Mouse (Mus musculus) hindbrain, embryonic 15.5 days (tissue): ENCODE results near the gene Ints1. TPM values are rescaled to one million over a fixed set of nuclear protein-coding genes. Genes with fewer than 3 reads are reported as not detected.
A peak's percentile ranks its signal among the peaks of the same experiment; 100 is the strongest.

ENCODE experiments used
- ATAC-seq: fragments of 200-750 bp; cut with Nextera tagmentation; 2 replicates; pipeline ENCODE4 v1.8.0; 2017; ENCODE audit warnings: low read depth, moderate number of reproducible peaks, moderate TSS enrichment; ENCODE audit not compliant: low FRiP score
- H3K27ac ChIP-seq: fragments of 300-500 bp; sonication (generic); replicated peaks from 2 replicates; pipeline ENCODE4 v1.5.1; 2015; ENCODE audit warnings: mild to moderate bottlenecking, inconsistent platforms
- H3K27me3 ChIP-seq: fragments of 300-500 bp; sonication (generic); 2 replicates; pipeline ENCODE4 v1.6.1; 2015; ENCODE audit warnings: control low read depth, inconsistent platforms
- H3K36me3 ChIP-seq: fragments of 300-500 bp; sonication (generic); 2 replicates; pipeline ENCODE4 v1.6.1; 2015; ENCODE audit warnings: control low read depth, inconsistent platforms
- H3K4me1 ChIP-seq: fragments of 300-500 bp; sonication (generic); replicated peaks from 2 replicates; pipeline ENCODE4 v1.6.1; 2015; ENCODE audit warnings: control low read depth, inconsistent platforms
- H3K4me2 ChIP-seq: fragments of 300-500 bp; sonication (generic); 2 replicates; pipeline ENCODE4 v1.6.1; 2015; ENCODE audit warnings: moderate library complexity, mild to moderate bottlenecking, inconsistent platforms
- H3K4me3 ChIP-seq: fragments of 300-500 bp; sonication (generic); 2 replicates; pipeline ENCODE4 v1.5.1; 2015; ENCODE audit warnings: mild to moderate bottlenecking, inconsistent platforms
- H3K9ac ChIP-seq: fragments of 300-500 bp; sonication (generic); 2 replicates; pipeline ENCODE4 v1.6.1; 2015; ENCODE audit warnings: inconsistent platforms
- H3K9me3 ChIP-seq: fragments of 300-500 bp; sonication (generic); 2 replicates; pipeline ENCODE4 v1.6.1; 2016; ENCODE audit warnings: control low read depth, inconsistent platforms
- WGBS: fragments of 180-500 bp; shearing (Covaris S2); methylation state at CpG from one replicate; pipeline ENCODE4 v1.1.7; 2015; 5-methylcytosine and 5-hydroxymethylcytosine counted together
- polyA plus RNA-seq: library from polyadenylated mRNA; unstranded; fragments of >200 nt; fragmentation: Nextera tagmentation; extraction: Ambion mirVana; gene quantifications from 2 replicates; pipeline ENCODE4 v1.2.1, GENCODE M21; 2015

The Ints1 gene
- polyA plus RNA-seq, 1 experiment from 2014 or later, result 30.3 TPM

GRCm38 (mm10) chr5:139791227-139792158, 16.0 kb upstream of the Ints1 start, which contains the start of gene Mafk:
TSS of gene Mafk (plus strand) at chr5:139791513.
- H3K9ac ChIP-seq, result peak within 1 kb of the TSS; percentile 47
- H3K27me3 ChIP-seq, result 0 out of 2 replicates have a peak, but pooled peaks cover 5% of the 10 kb centered on the region
- H3K27ac ChIP-seq, result peak within 1 kb of the TSS; percentile 56
- H3K9me3 ChIP-seq, result no peaks in the 10 kb centered on the region
- H3K4me3 ChIP-seq, result peak within 1 kb of the TSS; percentile 74
- no peaks in the 10 kb centered on the region for H3K36me3 ChIP-seq
- ATAC-seq, result peak; percentile 85
- peaks cover 29% of the 10 kb centered on the region for H3K4me1 ChIP-seq
- WGBS, result under 1% methylated on average over 86 of the region's 92 CpGs
- H3K4me2 ChIP-seq, result peak within 1 kb of the TSS; percentile 95

DNA sequence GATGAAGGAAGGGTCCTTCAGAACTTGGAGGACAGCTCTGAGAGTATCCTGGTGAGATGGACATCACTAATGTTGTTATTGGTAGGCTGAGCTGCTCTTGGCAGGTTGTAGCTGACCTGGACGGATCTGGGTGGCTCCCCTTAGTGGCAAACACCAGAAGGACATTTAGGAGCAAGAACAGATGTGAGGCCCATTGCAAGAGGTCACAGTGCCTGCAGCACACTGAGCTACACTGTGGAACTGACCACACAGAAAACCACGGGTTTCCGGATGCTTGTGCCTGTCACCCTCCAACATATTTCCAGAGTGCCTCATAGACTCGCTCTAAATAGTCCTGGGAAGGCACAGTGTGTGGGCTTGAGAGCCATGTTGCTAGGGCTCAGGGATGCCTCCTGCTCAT, 14.0 kb upstream of the Ints1 start:
- Histone ChIP-seq H3K27me3 (0 out of 2 replicates have a peak, but pooled peaks cover 5% of the 10 kb centered on the region), H3K4me3 (no peak overlapping the region), H3K36me3 (no peaks in the 10 kb centered on the region), H3K9ac (no peak overlapping the region), H3K27ac (no peak overlapping the region), H3K4me2 (no peak overlapping the region), H3K9me3 (no peaks in the 10 kb centered on the region), H3K4me1 (peaks cover 21% of the 10 kb centered on the region)
- 60% methylated on average over 4 of the region's 4 CpGs for WGBS
- ATAC-seq, result no peak

DNA sequence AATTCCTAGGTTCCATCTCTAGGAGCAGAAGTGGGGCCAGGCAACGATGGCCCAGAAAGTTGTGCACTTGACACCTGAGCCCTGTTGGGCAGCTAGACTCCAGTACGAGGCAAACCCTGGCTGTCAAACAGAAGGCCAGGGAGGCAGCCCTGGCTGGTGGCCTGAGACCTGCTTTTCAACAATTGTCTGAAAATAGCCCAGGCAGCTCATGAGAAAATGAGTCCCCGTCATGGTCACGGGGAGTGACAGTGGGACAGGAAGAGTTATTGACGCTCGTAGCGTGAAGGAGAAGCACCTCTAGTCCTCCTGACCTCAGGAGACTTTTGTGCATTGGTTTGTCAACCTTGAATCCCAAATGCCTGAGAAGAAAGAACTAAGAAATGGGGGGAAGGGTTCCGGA, 5.9 kb upstream of the Ints1 start:
- no peaks in the 10 kb centered on the region for H3K27me3 ChIP-seq
- no peaks in the 10 kb centered on the region for H3K36me3 ChIP-seq
- no peaks in the 10 kb centered on the region for H3K4me1 ChIP-seq
- H3K4me2 ChIP-seq, result no peak overlapping the region
- WGBS, result 85% methylated on average over 8 of the region's 8 CpGs
- H3K9me3 ChIP-seq, result no peaks in the 10 kb centered on the region
- ATAC-seq, result no peak
- no peak overlapping the region for H3K27ac ChIP-seq
- no peak overlapping the region for H3K4me3 ChIP-seq
- H3K9ac ChIP-seq, result no peak overlapping the region

GRCm38 (mm10) chr5:139776966-139777365, 1.5 kb upstream of the Ints1 start:
- 78% methylated on average over 5 of the region's 5 CpGs for WGBS
- Histone ChIP-seq H3K27me3 (no peaks in the 10 kb centered on the region), H3K4me3 (no peak overlapping the region)

GRCm38 (mm10) chr5:139768216-139768615, 7.3 kb downstream of the Ints1 start:
- H3K27me3 ChIP-seq, result no peaks in the 10 kb centered on the region
- no peaks in the 10 kb centered on the region for H3K9me3 ChIP-seq
- H3K4me2 ChIP-seq, result no peak overlapping the region
- H3K36me3 ChIP-seq, result peaks cover 90% of the 10 kb centered on the region
- no peak overlapping the region for H3K4me3 ChIP-seq
- H3K9ac ChIP-seq, result no peak overlapping the region
- WGBS, result 94% methylated on average over 8 of the region's 8 CpGs
- no peak overlapping the region for H3K27ac ChIP-seq
- H3K4me1 ChIP-seq, result no peaks in the 10 kb centered on the region
- ATAC-seq, result no peak

More at GRCm38 (mm10) chr5:139776966-139777365, 1.5 kb upstream of the Ints1 start:
- Histone ChIP-seq H3K9me3 (no peaks in the 10 kb centered on the region), H3K36me3 (peaks cover 10% of the 10 kb centered on the region; the same call in 1 of the 2 replicates), H3K9ac (no peak overlapping the region), H3K27ac (no peak overlapping the region), H3K4me1 (peaks cover 12% of the 10 kb centered on the region), H3K4me2 (no peak overlapping the region)
- no peak for ATAC-seq

- Histone ChIP-seq H3K4me3 (no peak overlapping the region), H3K27ac (no peak overlapping the region), H3K27me3 (no peaks in the 10 kb centered on the region), H3K4me1 (no peaks in the 10 kb centered on the region), H3K9ac (no peak overlapping the region), H3K36me3 (peaks cover 93% of the 10 kb centered on the region), H3K9me3 (no peaks in the 10 kb centered on the region), H3K4me2 (no peak overlapping the region)
- WGBS, result 72% methylated on average over 11 of the region's 11 CpGs
- ATAC-seq, result no peak
These were observed 11.2 kb downstream of the Ints1 start for GRCm38 (mm10) chr5:139764296-139764695.

DNA sequence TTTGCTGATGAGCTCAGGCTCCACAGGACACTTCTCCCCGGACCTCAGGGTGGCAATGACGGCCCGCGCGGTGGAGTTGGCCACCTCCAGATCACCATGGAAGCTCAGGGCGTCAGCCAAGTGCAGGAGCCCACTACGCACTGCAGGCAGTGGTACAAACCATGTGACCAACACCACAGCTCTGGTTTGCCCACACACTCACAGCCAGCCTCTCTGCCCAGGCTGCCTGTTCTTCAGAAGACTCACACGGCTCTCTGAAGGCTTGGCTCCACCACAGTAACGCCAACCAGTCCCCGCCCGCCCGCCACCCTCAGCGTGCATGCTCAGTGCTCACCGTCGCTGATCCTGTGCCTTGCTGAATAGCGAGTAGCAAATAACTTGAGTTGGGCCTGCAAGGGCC, 17.4 kb downstream of the Ints1 start:
- H3K9me3 ChIP-seq, result no peaks in the 10 kb centered on the region
- no peaks in the 10 kb centered on the region for H3K27me3 ChIP-seq
- 90% methylated on average over 16 of the region's 16 CpGs for WGBS
- no peaks in the 10 kb centered on the region for H3K4me1 ChIP-seq
- ATAC-seq, result no peak
- H3K27ac ChIP-seq, result no peak overlapping the region
- H3K4me2 ChIP-seq, result no peak overlapping the region
- H3K36me3 ChIP-seq, result peaks cover 84% of the 10 kb centered on the region
- H3K4me3 ChIP-seq, result no peak overlapping the region
- H3K9ac ChIP-seq, result no peak overlapping the region

DNA sequence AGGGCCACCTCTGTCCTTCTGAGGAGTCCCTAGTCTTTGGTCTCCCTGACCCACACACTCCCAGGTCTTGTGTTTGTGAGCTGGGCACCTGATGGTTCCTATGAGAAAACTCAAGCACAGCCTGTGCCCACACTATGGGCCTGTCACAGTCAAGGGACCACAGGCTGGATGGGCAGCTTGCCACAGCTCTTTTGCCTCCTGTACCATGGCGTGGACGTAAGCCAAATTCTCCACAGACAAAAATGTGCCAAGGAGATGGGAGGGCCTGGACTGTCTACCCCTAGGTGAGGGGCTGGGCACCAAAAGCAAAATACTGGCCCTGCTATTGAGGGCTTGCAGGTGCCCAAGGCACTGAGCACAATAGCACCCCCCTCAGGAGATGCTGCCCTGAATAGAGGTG, 18.9 kb downstream of the Ints1 start:
- WGBS, result 83% methylated on average over 2 of the region's 2 CpGs
- no peak for ATAC-seq
- no peaks in the 10 kb centered on the region for H3K27me3 ChIP-seq
- peaks cover 82% of the 10 kb centered on the region for H3K36me3 ChIP-seq
- H3K4me1 ChIP-seq, result no peaks in the 10 kb centered on the region
- H3K4me2 ChIP-seq, result no peak overlapping the region
- H3K4me3 ChIP-seq, result no peak overlapping the region
- no peak overlapping the region for H3K9ac ChIP-seq
- no peaks in the 10 kb centered on the region for H3K9me3 ChIP-seq
- H3K27ac ChIP-seq, result no peak overlapping the region

DNA sequence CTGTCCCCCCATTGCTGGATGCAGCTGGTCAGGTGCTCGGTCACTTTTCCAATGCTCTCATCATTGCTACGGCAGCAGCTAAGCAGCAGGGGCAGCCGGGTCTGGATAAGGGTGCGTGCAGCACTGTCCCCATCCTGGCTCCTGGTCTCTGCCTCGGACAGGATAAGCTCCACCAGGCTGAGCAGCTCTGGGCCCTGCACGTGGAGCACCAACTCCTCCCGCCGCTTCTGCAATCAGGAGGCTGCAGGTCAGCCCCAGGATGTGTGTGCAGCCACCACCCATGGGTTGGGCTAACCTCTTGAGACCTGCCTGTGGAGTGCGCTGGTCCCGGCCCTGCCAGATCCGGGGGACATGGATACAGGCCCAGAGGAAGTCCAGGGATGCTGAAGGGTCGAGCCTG, 19.3 kb downstream of the Ints1 start:
- no peak for ATAC-seq
- Histone ChIP-seq H3K9me3 (no peaks in the 10 kb centered on the region), H3K9ac (no peak overlapping the region), H3K36me3 (peaks cover 82% of the 10 kb centered on the region), H3K4me2 (no peak overlapping the region), H3K27me3 (no peaks in the 10 kb centered on the region), H3K4me3 (no peak overlapping the region), H3K27ac (no peak overlapping the region), H3K4me1 (no peaks in the 10 kb centered on the region)
- 88% methylated on average over 12 of the region's 12 CpGs for WGBS

- ATAC-seq, result no peak
- WGBS, result 27% methylated on average over 12 of the region's 12 CpGs
- Histone ChIP-seq H3K9ac (no peak overlapping the region), H3K4me1 (0 out of 2 replicates have a peak, but pooled peaks cover 3% of the 10 kb centered on the region), H3K4me2 (no peak overlapping the region), H3K36me3 (peaks cover 75% of the 10 kb centered on the region), H3K27me3 (no peaks in the 10 kb centered on the region), H3K9me3 (no peaks in the 10 kb centered on the region), H3K4me3 (no peak overlapping the region), H3K27ac (no peak overlapping the region)
These were observed 20.7 kb downstream of the Ints1 start for GRCm38 (mm10) chr5:139754753-139755152.

GRCm38 (mm10) chr5:139750535-139750934, 24.9 kb downstream of the Ints1 start:
- Histone ChIP-seq H3K4me3 (no peak overlapping the region), H3K4me2 (no peak overlapping the region), H3K4me1 (0 out of 2 replicates have a peak, but pooled peaks cover 3% of the 10 kb centered on the region), H3K9me3 (no peaks in the 10 kb centered on the region), H3K36me3 (peaks cover 43% of the 10 kb centered on the region), H3K9ac (no peak overlapping the region), H3K27me3 (no peaks in the 10 kb centered on the region), H3K27ac (no peak overlapping the region)
- ATAC-seq, result 0 out of 2 replicates have a peak, but pooled peaks have one; percentile 24

DNA sequence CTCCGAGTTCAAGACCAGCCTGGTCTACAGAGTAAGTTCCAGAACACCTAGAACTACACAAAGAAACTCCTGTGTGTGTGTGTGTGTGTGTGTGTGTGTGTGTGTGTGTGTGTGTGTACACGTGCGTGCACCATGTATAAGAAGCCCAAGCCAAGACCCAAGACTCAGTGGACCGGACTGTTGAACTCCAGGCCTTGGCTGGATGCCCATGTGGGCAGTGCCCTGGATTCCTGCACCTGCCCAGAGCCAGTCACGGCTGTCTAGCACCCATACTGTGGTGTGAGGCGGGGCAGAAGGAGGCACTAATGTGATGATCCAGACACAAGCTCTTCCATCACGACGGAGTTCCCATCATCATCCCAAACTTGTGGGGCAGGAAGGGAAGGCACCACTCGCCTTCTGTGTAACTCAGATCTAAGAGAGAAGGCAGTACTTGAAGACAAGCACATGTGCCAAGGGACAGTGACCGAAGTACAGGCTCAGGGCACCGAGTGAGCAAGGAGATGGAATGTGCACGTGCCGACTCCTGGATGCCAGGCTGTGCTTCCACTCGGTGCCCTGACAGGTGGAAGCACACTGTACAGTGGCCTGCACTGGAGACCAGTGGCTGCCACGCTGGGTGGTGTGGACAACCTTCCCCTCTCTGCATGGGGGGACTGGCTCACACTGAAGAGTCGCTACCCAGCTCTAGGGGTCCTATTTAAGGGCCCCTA, 25.9 kb downstream of the Ints1 start:
- Histone ChIP-seq H3K27me3 (no peaks in the 10 kb centered on the region), H3K9ac (no peak overlapping the region), H3K4me3 (no peak overlapping the region), H3K36me3 (peaks cover 38% of the 10 kb centered on the region), H3K27ac (no peak overlapping the region), H3K9me3 (no peaks in the 10 kb centered on the region), H3K4me2 (no peak overlapping the region), H3K4me1 (0 out of 2 replicates have a peak, but pooled peaks cover 3% of the 10 kb centered on the region)
- ATAC-seq, result no peak
- 84% methylated on average over 16 of the region's 16 CpGs for WGBS
